Mouse (Mus musculus): Measurements from ENCODE around the gene Fem1b. TPM values are rescaled to one million over a fixed set of nuclear protein-coding genes. Genes with fewer than 3 reads are reported as not detected.
A peak's percentile ranks its signal among the peaks of the same experiment; 100 is the strongest.

Gene Fem1b
- total RNA-seq, 2 experiments from 2014 or later, result 40.3 to 41.6 TPM

GRCm38 (mm10) chr9:62775464-62775863, 36.3 kb downstream of the Fem1b start:
- DNase-seq, result no peak

DNA sequence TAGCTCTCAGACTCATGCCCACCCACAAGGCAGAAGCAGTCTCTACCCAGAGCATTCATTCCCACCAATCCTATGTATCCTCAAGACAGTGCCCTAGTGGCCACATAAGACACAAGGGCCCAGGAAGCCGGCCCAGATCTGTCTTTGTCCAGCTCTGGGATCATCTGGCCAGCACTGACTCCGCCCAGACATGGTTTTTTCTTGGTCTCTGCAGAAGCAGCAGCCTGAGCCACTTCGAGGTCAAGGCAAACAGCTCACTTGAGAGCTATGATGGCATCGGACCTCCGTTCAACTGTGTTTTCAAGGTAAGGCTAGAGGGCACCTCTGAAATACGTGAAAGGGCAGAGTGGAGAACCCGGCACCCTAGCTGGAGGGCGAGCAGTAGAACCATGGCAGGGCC, 39.0 kb downstream of the Fem1b start:
- no peak for DNase-seq

- no peak for DNase-seq
Measured at GRCm38 (mm10) chr9:62768361-62768760, 43.4 kb downstream of the Fem1b start.

- no peak for DNase-seq
Measured at GRCm38 (mm10) chr9:62767464-62767863, 44.3 kb downstream of the Fem1b start.

DNA sequence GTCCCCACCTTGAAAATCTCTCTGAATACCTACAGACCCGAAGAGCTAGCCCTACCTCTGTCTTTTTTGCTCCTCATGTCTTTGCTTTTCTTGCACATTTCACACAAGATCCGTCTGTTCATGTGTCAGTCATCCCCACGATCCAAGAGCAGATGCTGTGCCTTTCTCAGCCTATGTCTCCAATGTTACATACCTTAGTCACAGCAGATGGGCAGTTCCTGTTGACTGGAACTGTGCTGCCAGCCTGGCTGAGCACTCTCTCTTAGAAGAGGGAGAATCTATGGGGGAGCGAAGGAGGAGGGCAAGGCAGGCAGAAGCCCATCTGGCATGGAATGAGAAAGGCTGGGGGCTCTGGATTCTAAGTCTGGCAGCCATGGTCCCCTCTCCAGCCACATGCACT, 46.4 kb downstream of the Fem1b start:
- DNase-seq, result no peak

DNA sequence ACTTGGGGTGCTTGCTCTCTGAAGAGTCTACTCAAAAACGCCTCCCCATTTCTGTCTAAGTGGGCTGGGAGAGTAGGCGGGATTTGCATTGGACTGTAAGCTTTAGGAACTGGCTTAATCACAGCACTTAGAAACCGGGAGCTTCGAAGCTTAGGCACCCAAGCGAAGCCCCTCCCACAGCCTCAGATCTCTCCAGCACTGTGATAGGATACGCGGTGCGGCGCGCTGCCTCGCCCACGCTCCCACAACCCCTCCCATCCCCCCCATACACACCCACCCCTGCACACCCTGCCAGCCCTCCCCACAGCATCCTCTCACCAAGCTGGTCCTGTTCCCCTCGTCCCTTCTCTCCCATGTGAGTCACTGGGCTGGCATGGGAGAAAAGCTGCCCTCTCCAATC, 48.3 kb downstream of the Fem1b start:
- DNase-seq, result no peak

- DNase-seq, result no peak
Measured at GRCm38 (mm10) chr9:62759601-62760000, 52.1 kb downstream of the Fem1b start.

- no peak for DNase-seq
Measured at GRCm38 (mm10) chr9:62758288-62758687, 53.4 kb downstream of the Fem1b start.

- no peak for DNase-seq
Measured at GRCm38 (mm10) chr9:62750381-62750780, 61.4 kb downstream of the Fem1b start.

DNA sequence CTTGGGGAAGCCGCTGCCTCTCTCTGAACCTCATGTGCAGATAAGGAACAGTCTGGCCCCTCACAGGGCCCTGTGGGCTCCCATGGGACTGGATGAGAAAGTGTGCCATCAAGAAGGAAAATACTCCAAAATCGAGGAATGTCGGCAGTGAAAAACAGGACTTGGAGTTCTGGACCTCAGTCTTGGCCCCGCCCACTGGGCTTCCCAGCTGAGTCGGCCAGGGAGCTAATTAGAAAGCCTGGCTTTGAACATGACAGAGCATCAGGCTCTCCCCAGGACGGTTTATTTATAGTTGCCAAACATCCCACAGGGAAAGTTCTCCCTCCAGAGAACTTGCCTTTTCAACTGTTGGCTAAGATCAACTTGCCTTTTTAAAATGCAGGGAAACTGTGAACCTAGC, 62.1 kb downstream of the Fem1b start:
- DNase-seq, result peak; percentile 31

- DNase-seq, result no peak
Measured at GRCm38 (mm10) chr9:62746646-62747045, 65.1 kb downstream of the Fem1b start.

- DNase-seq, result peak; percentile 67
Measured at GRCm38 (mm10) chr9:62744558-62745275, 67.0 kb downstream of the Fem1b start.

Other genes starting within 250 kb of the Fem1b start
- gene Itga11, start 134.1 kb downstream of the Fem1b start, total RNA-seq (2021), result 1 to 10 TPM in 1 of 2 experiments, under 1 TPM in 1; 0.98 to 1.1 TPM
- 10 to 100 TPM; 25.1 to 31.4 TPM for gene Cln6, start 26.9 kb upstream of the Fem1b start, total RNA-seq (2021)
- gene Calml4, start 46.1 kb upstream of the Fem1b start, total RNA-seq (2021), result 1 to 10 TPM; 2.4 to 2.6 TPM
- gene Pias1, start 176.0 kb upstream of the Fem1b start, total RNA-seq (2021), result 10 to 100 TPM; 26.3 to 30.5 TPM

Data from heart, postnatal 4 days (tissue).